20 mouse cellular contexts compared by ENCODE assay signal in the genomic region with DNA sequence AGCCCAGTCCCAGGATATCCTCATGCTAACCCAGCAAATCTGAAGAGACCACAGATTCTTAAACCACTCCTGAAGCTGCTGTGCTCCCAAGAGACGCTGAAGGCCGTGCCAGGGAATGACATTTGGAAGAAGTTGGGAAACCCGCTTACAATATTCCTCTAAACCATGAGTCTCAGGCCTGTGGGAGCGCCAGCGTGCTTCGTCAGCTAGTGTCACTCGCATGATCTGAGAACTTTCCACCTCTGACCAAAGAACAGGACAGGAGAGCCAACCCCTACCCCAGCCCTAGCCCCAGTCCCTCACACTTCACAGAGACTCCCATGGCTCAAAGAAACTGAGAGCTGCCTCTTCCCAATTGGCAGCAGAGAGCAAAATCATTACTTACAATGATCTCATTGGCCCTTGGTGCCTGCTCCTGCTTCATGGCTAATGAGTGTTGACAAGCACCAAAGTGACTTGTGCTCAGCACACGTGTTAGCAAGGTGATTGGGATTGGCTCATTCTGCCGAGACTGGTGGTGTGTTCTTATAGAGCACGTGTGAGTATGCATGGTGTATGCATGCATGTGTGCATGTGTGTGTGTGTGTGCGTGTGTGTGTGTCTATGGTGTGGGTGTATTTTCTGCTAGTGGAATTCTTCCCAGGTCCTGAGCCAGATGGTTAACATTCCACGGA.
DNase-seq lines count a peak whose midpoint lies in the region; ATAC-seq and TF ChIP-seq lines count a peak whose summit lies in the region.
"Had no signal": no experiment of that assay in that cellular context is flagged by ENCODE, and none has a peak within 500 bp of the region (broad histone marks: within the 10 kb centered on the region; RNA-seq: fewer than 3 reads in every experiment).

No protein-coding gene starts in this region.

- no peak overlapping the region for H3K4me3 ChIP-seq in embryonic facial prominence, embryonic 14.5 days (ENCODE audit: low read depth, low read length)
- H3K4me3 ChIP-seq in embryonic facial prominence, embryonic 10.5 days: no peak overlapping the region
- H3K4me3 ChIP-seq in heart, embryonic 16.5 days (ENCODE audit: low read length): no peak overlapping the region
- no peak overlapping the region for H3K4me3 ChIP-seq in limb, embryonic 14.5 days (replicated peaks; ENCODE audit: low read length)
- H3K4me3 ChIP-seq in limb, embryonic 10.5 days: no peak overlapping the region
- H3K4me3 ChIP-seq: embryonic facial prominence, embryonic 13.5 days; forebrain, embryonic 15.5 days had no signal

- no peak for TF ChIP-seq POLR2A in limb, embryonic 14.5 days (IDR thresholded peaks at IDR 0.05; ENCODE audit: borderline replicate concordance, extremely low read depth, insufficient read depth, insufficient read length)

- intact Hi-C loops in heart, postnatal 14 days (cut with DNase I): no loop called here

- no peak; the same call in 1 of the 2 replicates for ATAC-seq in embryonic facial prominence, embryonic 14.5 days (ENCODE audit: low read depth)
- peak; percentile 71 for ATAC-seq in heart, embryonic 16.5 days (replicated peaks; ENCODE audit: extremely low read depth, insufficient read depth, low FRiP score)
- no peak for ATAC-seq in limb, embryonic 14.5 days (ENCODE audit: low FRiP score, low read depth)
- ATAC-seq: activated CD4-positive, CD25-positive, alpha-beta regulatory T cell, adult 4 months; forebrain, embryonic 15.5 days; liver, postnatal 0 days had no signal

- DNase-seq in embryonic facial prominence, embryonic 14.5 days (ENCODE audit: low spot score): peak; percentile 57
- DNase-seq in embryonic facial prominence, embryonic 10.5 days (ENCODE audit: low spot score): no peak
- DNase-seq in heart, postnatal 14 days: no peak
- peak; percentile 27 for DNase-seq in limb, embryonic 14.5 days (ENCODE audit: low spot score)
- no peak for DNase-seq in limb, embryonic 10.5 days (ENCODE audit: low spot score)
- DNase-seq in retina, postnatal 1 day: peak; percentile 68
- DNase-seq in thymus, postnatal 14 days: no peak
- DNase-seq: adrenal gland, postnatal 14 days; cerebellum, adult 9-11 months; kidney, adult 11 months; layer of hippocampus, postnatal 36 days; liver, postnatal 0 days; lung, postnatal 4 days; right cerebral cortex, postnatal 4 days had no signal

- 74% methylated on average over 12 of the region's 12 CpGs for WGBS in embryonic facial prominence, embryonic 14.5 days
- 86% methylated on average over 12 of the region's 12 CpGs for WGBS in embryonic facial prominence, embryonic 10.5 days
- 63% methylated on average over 12 of the region's 12 CpGs for WGBS in heart, embryonic 16.5 days
- WGBS in limb, embryonic 14.5 days: 75% methylated on average over 12 of the region's 12 CpGs
- 84% methylated on average over 12 of the region's 12 CpGs for WGBS in limb, embryonic 10.5 days

- no peak overlapping the region for H3K4me2 ChIP-seq in embryonic facial prominence, embryonic 14.5 days (ENCODE audit: low read depth, low read length)
- H3K4me2 ChIP-seq in heart, embryonic 16.5 days (ENCODE audit: low read depth, low read length): no peak overlapping the region
- no peak overlapping the region for H3K4me2 ChIP-seq in limb, embryonic 14.5 days (replicated peaks; ENCODE audit: low read depth, low read length, severe bottlenecking)
- H3K4me2 ChIP-seq: embryonic facial prominence, embryonic 13.5 days; forebrain, embryonic 15.5 days had no signal

- H3K9me3 ChIP-seq in embryonic facial prominence, embryonic 14.5 days (ENCODE audit: control insufficient read depth, low read length): no peaks in the 10 kb centered on the region
- no peaks in the 10 kb centered on the region for H3K9me3 ChIP-seq in embryonic facial prominence, embryonic 10.5 days
- H3K9me3 ChIP-seq in heart, embryonic 16.5 days (replicated peaks; ENCODE audit: control insufficient read depth, low read length): no peaks in the 10 kb centered on the region
- no peaks in the 10 kb centered on the region for H3K9me3 ChIP-seq in limb, embryonic 14.5 days (ENCODE audit: control insufficient read depth, low read length)
- H3K9me3 ChIP-seq in limb, embryonic 10.5 days (replicated peaks): no peaks in the 10 kb centered on the region
- H3K9me3 ChIP-seq: embryonic facial prominence, embryonic 13.5 days; forebrain, embryonic 15.5 days had no signal

- H3K27me3 ChIP-seq in embryonic facial prominence, embryonic 14.5 days (replicated peaks; ENCODE audit: control insufficient read depth, insufficient read depth, low read length): no peaks in the 10 kb centered on the region
- H3K27me3 ChIP-seq in embryonic facial prominence, embryonic 10.5 days (replicated peaks; ENCODE audit: low read depth, poor library complexity, severe bottlenecking): no peaks in the 10 kb centered on the region
- peaks cover 5% of the 10 kb centered on the region for H3K27me3 ChIP-seq in heart, embryonic 16.5 days (ENCODE audit: control insufficient read depth, insufficient read depth, low read length)
- no peaks in the 10 kb centered on the region for H3K27me3 ChIP-seq in limb, embryonic 14.5 days (ENCODE audit: control insufficient read depth, insufficient read depth, low read length)
- H3K27me3 ChIP-seq in limb, embryonic 10.5 days (ENCODE audit: low read depth, poor library complexity, severe bottlenecking): no peaks in the 10 kb centered on the region
- H3K27me3 ChIP-seq: embryonic facial prominence, embryonic 13.5 days; forebrain, embryonic 15.5 days had no signal

- no peaks in the 10 kb centered on the region for H3K36me3 ChIP-seq in embryonic facial prominence, embryonic 14.5 days (ENCODE audit: control insufficient read depth, insufficient read depth, low read length)
- no peaks in the 10 kb centered on the region for H3K36me3 ChIP-seq in embryonic facial prominence, embryonic 10.5 days (replicated peaks)
- H3K36me3 ChIP-seq in heart, embryonic 16.5 days (ENCODE audit: control insufficient read depth, insufficient read depth): no peaks in the 10 kb centered on the region
- no peaks in the 10 kb centered on the region for H3K36me3 ChIP-seq in limb, embryonic 14.5 days (ENCODE audit: control insufficient read depth, insufficient read depth, low read length)
- no peaks in the 10 kb centered on the region for H3K36me3 ChIP-seq in limb, embryonic 10.5 days
- H3K36me3 ChIP-seq: embryonic facial prominence, embryonic 13.5 days; forebrain, embryonic 15.5 days had no signal

- H3K9ac ChIP-seq in embryonic facial prominence, embryonic 14.5 days (ENCODE audit: low read depth, low read length): no peak overlapping the region
- no peak overlapping the region for H3K9ac ChIP-seq in heart, embryonic 16.5 days (ENCODE audit: low read length)
- no peak overlapping the region for H3K9ac ChIP-seq in limb, embryonic 14.5 days (ENCODE audit: low read depth, low read length, severe bottlenecking)
- H3K9ac ChIP-seq: embryonic facial prominence, embryonic 13.5 days; forebrain, embryonic 15.5 days; liver, postnatal 0 days had no signal

- no peak overlapping the region for H3K27ac ChIP-seq in embryonic facial prominence, embryonic 14.5 days (replicated peaks; ENCODE audit: low read depth, low read length)
- no peak overlapping the region for H3K27ac ChIP-seq in embryonic facial prominence, embryonic 10.5 days (replicated peaks)
- H3K27ac ChIP-seq in heart, embryonic 16.5 days (ENCODE audit: low read length): no peak overlapping the region
- no peak overlapping the region for H3K27ac ChIP-seq in limb, embryonic 14.5 days (replicated peaks; ENCODE audit: low read depth, low read length)
- H3K27ac ChIP-seq in limb, embryonic 10.5 days: no peak overlapping the region
- H3K27ac ChIP-seq: embryonic facial prominence, embryonic 13.5 days; forebrain, embryonic 15.5 days; kidney, postnatal 0 days; stomach, postnatal 0 days had no signal

- no peaks in the 10 kb centered on the region for H3K4me1 ChIP-seq in embryonic facial prominence, embryonic 14.5 days (ENCODE audit: control insufficient read depth, insufficient read depth, low read length)
- H3K4me1 ChIP-seq in embryonic facial prominence, embryonic 10.5 days: peaks cover 8% of the 10 kb centered on the region
- peaks cover 15% of the 10 kb centered on the region for H3K4me1 ChIP-seq in heart, embryonic 16.5 days (ENCODE audit: control insufficient read depth, insufficient read depth, low read length)
- no peaks in the 10 kb centered on the region for H3K4me1 ChIP-seq in limb, embryonic 14.5 days (ENCODE audit: control insufficient read depth, insufficient read depth, low read length)
- peaks cover 13% of the 10 kb centered on the region for H3K4me1 ChIP-seq in limb, embryonic 10.5 days
- H3K4me1 ChIP-seq: embryonic facial prominence, embryonic 13.5 days had no signal

Comparison
In these comparisons a context has a peak if more than half of its experiments do, and no peak if none do; other contexts are left out.
1. DNase-seq: peak in embryonic facial prominence, embryonic 14.5 days (single experiment), limb, embryonic 14.5 days (single experiment) and retina, postnatal 1 day (single experiment); none in embryonic facial prominence, embryonic 10.5 days (single experiment), heart, postnatal 14 days (0 of 2), limb, embryonic 10.5 days (single experiment) and thymus, postnatal 14 days (single experiment).